Mouse (Mus musculus) ES-Bruce4 (cell line): ENCODE data around the gene Snorc.

Source experiments
- CTCF ChIP-seq: IDR thresholded peaks from one replicate; pipeline ENCODE4 v1.8.1; 2011; ENCODE audit warnings: low read depth, low read length
- POLR2A ChIP-seq: IDR thresholded peaks from one replicate; pipeline ENCODE4 v1.8.1; 2011; ENCODE audit warnings: low read length; ENCODE audit not compliant: insufficient read depth

DNA sequence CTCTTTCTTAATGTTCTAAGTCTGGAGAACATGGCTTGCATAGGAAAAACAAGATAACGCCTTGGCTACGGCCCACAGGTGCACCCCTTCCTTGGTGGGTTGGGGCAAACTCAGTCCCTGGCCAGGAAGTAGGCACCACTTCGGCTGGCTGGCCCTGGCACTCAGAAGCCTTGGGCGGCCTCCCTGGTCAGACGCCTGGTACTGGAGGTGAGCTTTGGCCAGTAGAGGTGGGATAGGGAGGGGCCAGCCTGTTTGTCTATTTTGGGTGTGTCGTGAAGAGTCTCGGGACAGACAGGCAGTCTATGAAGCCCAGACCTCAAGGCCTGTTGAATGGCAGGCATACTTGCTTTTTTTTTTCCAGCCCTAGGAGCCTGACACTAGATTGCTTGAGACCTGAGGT lies 2.5 kb downstream of the Snorc start:
- no peak for TF ChIP-seq CTCF
- TF ChIP-seq POLR2A = no peak
